Mouse (Mus musculus) myocyte (in vitro differentiated cells): Measurements from ENCODE around the gene Golt1a.

ENCODE experiments used
- POLR2A ChIP-seq: IDR thresholded peaks from one replicate; pipeline ENCODE4 v1.6.1; 2011; ENCODE audit warnings: low read depth, mild to moderate bottlenecking, control low read depth, moderate library complexity; ENCODE audit not compliant: insufficient read length
- SRF ChIP-seq: IDR thresholded peaks from one replicate; pipeline ENCODE4 v1.6.1; 2011; ENCODE audit warnings: low read depth; ENCODE audit not compliant: control insufficient read depth, insufficient read length

GRCm38 (mm10) chr1:133372113-133372512 is 62.5 kb downstream of the Golt1a start:
- TF ChIP-seq POLR2A: no peak
- no peak for TF ChIP-seq SRF
